Comparison of ENCODE assay signal across 1 mouse cellular context in the genomic region with DNA sequence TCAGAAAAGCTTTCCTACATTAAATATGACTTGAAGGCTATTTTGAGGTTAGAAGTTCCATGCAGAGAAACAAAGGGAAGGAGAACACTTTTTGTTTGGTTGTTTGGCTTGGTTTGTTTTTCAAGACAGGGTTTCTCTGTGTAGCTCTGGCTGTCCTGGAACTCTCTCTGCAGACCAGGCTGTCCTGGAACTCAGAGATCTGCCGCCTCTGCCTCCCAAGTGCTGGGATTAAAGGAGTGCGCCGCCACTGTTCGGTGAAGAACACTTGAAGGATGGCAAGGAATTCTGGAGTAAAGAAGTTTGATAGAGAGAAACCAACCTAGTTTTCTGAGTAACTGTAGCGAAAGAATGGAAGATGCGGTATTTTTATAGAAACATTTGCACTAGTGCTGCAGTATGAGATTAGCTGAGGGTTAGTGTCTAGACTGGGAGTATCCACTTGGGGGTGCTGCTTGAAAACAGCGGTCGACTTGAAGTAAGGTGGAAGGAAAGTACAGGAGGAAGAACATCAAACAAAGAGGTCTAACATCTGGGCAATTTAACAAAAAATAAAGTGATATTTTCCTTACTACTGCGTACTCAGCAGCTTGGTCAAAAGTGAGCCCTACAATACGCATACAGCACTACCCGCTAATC.
A peak's percentile ranks its signal among the peaks of the same experiment; 100 is the strongest.
TF ChIP-seq lines count a peak whose summit lies in the region.

No protein-coding gene starts in this region.

TF ChIP-seq in MEL, 35 proteins besides CTCF, POLR2A, EP300 and RAD21:
- TF ChIP-seq SIN3A (IDR thresholded peaks at IDR 0.05; ENCODE audit: low read length) (no peak), KAT2A (conservative IDR thresholded peaks at IDR 0.05; ENCODE audit: low read depth, low read length) (no peak), USF2 (IDR thresholded peaks at IDR 0.05; ENCODE audit: borderline replicate concordance in 1 of 2, insufficient read depth in 1 of 2, low read depth in 1 of 2, low read length in 2 of 2) (no peak), SMC3 (IDR thresholded peaks at IDR 0.05; ENCODE audit: low read depth, low read length) (peak; percentile 44), ZNF384 (IDR thresholded peaks at IDR 0.05; ENCODE audit: low read depth, low read length) (no peak), UBTF (IDR thresholded peaks at IDR 0.05; ENCODE audit: borderline replicate concordance, insufficient read depth, low read depth, low read length) (peak; percentile 53; the same call in 1 of the 2 replicates), CHD1 (IDR thresholded peaks at IDR 0.05; ENCODE audit: low read depth, low read length) (no peak), TAL1 (IDR thresholded peaks at IDR 0.05; ENCODE audit: low read length) (no peak)
